Mouse (Mus musculus) heart, adult 8-10 months (tissue): ENCODE data around the gene Prss21. TPM values are rescaled to one million over a fixed set of nuclear protein-coding genes. Genes with fewer than 3 reads are reported as not detected.
"Not testable (repeated sequence)": the region's sequence is repeated elsewhere in the genome, so short reads cannot be mapped to it uniquely, and the experiment has no call there.

Experiments
- DNase-seq: peaks from one replicate; pipeline ENCODE4 v3.0.0; 2022; ENCODE audit warnings: low spot score
- microRNA-seq: library from miRNA; unstranded; fragments of <30 nt; microRNA quantifications from one replicate; pipeline ENCODE4 v1.2.0, GENCODE M21; 2022
- total RNA-seq, 4 experiments: library from RNA; stranded (reverse); gene quantifications; 2 replicates each; pipeline ENCODE4 v1.2.4; 2022

The Prss21 gene
- total RNA-seq, 4 experiments from 2014 or later: not detected

DNA sequence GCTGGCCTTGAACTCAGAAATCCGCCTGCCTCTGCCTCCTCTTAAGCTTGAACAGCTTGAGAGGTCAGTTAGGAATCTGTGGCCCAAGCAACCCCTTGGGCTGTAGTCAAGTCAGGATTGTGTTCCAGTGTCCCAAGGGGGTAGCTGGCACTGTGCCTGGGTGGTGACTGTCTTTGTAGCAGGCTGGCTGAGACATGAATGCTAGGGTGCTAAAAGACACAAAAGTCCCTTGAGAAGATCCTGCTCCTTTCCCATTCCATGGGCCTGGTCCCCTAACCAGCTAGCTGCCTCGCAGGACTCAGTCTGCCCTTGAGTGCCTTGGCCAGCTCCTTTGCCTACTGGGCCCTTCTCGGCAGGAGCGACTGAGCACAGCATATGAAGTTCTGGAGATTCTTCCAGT, 4.9 kb upstream of the Prss21 start:
- DNase-seq: no peak

GRCm38 (mm10) chr17:23868513-23868912, 657 bp downstream of the Prss21 start:
- no peak for DNase-seq

GRCm38 (mm10) chr17:23873884-23874856, 6.3 kb downstream of the Prss21 start:
- DNase-seq: peak; percentile 40

DNA sequence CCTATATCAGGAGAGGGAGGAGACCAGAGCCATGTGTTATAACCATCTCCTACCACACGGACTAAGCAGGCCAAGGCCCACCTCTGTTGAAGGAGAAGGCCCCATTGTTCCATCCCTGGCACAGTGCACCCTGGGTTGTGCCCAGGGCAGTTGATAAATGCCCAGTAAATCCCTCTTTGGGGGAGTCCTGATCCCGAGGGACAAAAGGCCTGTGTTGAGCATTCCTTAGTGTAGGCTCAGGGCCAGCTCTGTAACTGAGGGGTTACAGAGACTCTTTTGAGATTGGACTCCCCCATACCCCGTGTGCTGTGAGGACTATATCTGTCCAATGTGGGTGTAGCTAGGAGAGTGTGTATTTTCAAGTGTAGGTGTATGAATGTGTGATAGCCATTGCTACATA, 8.9 kb downstream of the Prss21 start:
- DNase-seq: no peak

- DNase-seq: no peak
These were observed 9.3 kb downstream of the Prss21 start for GRCm38 (mm10) chr17:23877166-23877565.

- not testable (repeated sequence) for DNase-seq
These were observed 12.7 kb downstream of the Prss21 start, which contains the start of the genes Dcpp1 and Dcpp2 for GRCm38 (mm10) chr17:23880576-23880975. TSS of gene Dcpp1 (plus strand) at chr17:23880876. TSS of gene Dcpp2 (plus strand) at chr17:23880880.

GRCm38 (mm10) chr17:23917158-23917557, 49.3 kb downstream of the Prss21 start, which contains the start of gene Dcpp3:
TSS of gene Dcpp3 (plus strand) at chr17:23917458.
- not testable (repeated sequence) for DNase-seq

Small RNA genes lying within 50 kb of the gene (microRNA-seq; reads per million reads assigned to microRNA genes)
- not detected for gene Mir5125

Other genes with a start within 250 kb of the Prss21 start
- gene Mmp25, start 222.8 kb upstream of the Prss21 start, total RNA-seq: under 1 TPM in 1 of 4 experiments, not detected in 3; 0.06 TPM
- not detected for gene Bicdl2, start 207.6 kb upstream of the Prss21 start, total RNA-seq
- 100 to 1,000 TPM; 200 to 231 (median 211) TPM for gene Hcfc1r1, start 194.5 kb upstream of the Prss21 start, total RNA-seq
- 10 to 100 TPM in 3 of 4 experiments, 1 to 10 TPM in 1; 8.8 to 11.6 (median 11.0) TPM for gene Thoc6, start 194.2 kb upstream of the Prss21 start, total RNA-seq
- gene Tnfrsf12a, start 190.6 kb upstream of the Prss21 start, total RNA-seq: 100 to 1,000 TPM in 2 of 4 experiments, 10 to 100 TPM in 2; 55.7 to 113 (median 85.0) TPM
- gene Cldn6, start 188.8 kb upstream of the Prss21 start, total RNA-seq: not detected
- gene Cldn9, start 184.0 kb upstream of the Prss21 start, total RNA-seq: under 1 TPM in 1 of 4 experiments, not detected in 3; 0.19 TPM
- gene 1520401A03Rik, start 145.3 kb upstream of the Prss21 start, total RNA-seq: not detected
- 1 to 10 TPM in 2 of 4 experiments, under 1 TPM in 2; 0.78 to 1.5 (median 1.1) TPM for gene Pkmyt1, start 141.7 kb upstream of the Prss21 start, total RNA-seq
- 10 to 100 TPM; 22.4 to 29.0 (median 26.4) TPM for gene Paqr4, start 127.2 kb upstream of the Prss21 start, total RNA-seq
- under 1 TPM in 1 of 4 experiments, not detected in 3; 0.26 TPM for gene Kremen2, start 122.2 kb upstream of the Prss21 start, total RNA-seq
- 10 to 100 TPM; 40.8 to 42.0 (median 40.9) TPM for gene Flywch1, start 96.5 kb upstream of the Prss21 start, total RNA-seq
- 1 to 10 TPM in 1 of 4 experiments, under 1 TPM in 2, not detected in 1; 0.41 to 1.2 (median 0.87) TPM for gene Flywch2, start 82.0 kb upstream of the Prss21 start, total RNA-seq
- gene Srrm2, start 77.5 kb upstream of the Prss21 start, total RNA-seq: 100 to 1,000 TPM; 151 to 179 (median 164) TPM
- gene Elob, start 38.9 kb upstream of the Prss21 start, total RNA-seq: 100 to 1,000 TPM; 321 to 411 (median 362) TPM
- not detected for gene Prss33, start 32.0 kb upstream of the Prss21 start, total RNA-seq
- gene Prss32, start 24.2 kb upstream of the Prss21 start, total RNA-seq: not detected
- gene Prss41, start 23.9 kb upstream of the Prss21 start, total RNA-seq: under 1 TPM in 2 of 4 experiments, not detected in 2; 0.14 to 0.16 TPM
- gene Dcpp1, start 12.8 kb downstream of the Prss21 start, total RNA-seq: not detected
- not detected for gene Dcpp2, start 12.8 kb downstream of the Prss21 start, total RNA-seq
- not detected for gene Dcpp3, start 49.4 kb downstream of the Prss21 start, total RNA-seq
- gene Sbp, start 73.6 kb downstream of the Prss21 start, total RNA-seq: not detected
- gene Sbpl, start 87.2 kb downstream of the Prss21 start, total RNA-seq: not detected
- gene Prss30, start 112.5 kb downstream of the Prss21 start, total RNA-seq: not detected
- gene Prss22, start 130.0 kb downstream of the Prss21 start, total RNA-seq: not detected
- not detected for gene Prss27, start 170.1 kb downstream of the Prss21 start, total RNA-seq
- 1 to 10 TPM; 6.8 to 8.6 (median 7.9) TPM for gene Kctd5, start 205.4 kb downstream of the Prss21 start, total RNA-seq